In genomic region chr13:52849394-52849801, GRCm38 (mm10) we compare ENCODE assay signal across 11 mouse cellular contexts.
DNase-seq lines count a peak whose midpoint lies in the region; ATAC-seq lines count a peak whose summit lies in the region.
"Had no signal": no experiment of that assay in that cellular context is flagged by ENCODE, and none has a peak within 500 bp of the region (broad histone marks: within the 10 kb centered on the region; RNA-seq: fewer than 3 reads in every experiment).

No protein-coding gene starts in this region.

- no peaks in the 10 kb centered on the region for H3K9me3 ChIP-seq in hindbrain, embryonic 10.5 days
- H3K9me3 ChIP-seq in hindbrain, embryonic 11.5 days (ENCODE audit: control insufficient read depth, low read length): no peaks in the 10 kb centered on the region
- H3K9me3 ChIP-seq in forebrain, embryonic 15.5 days: no peaks in the 10 kb centered on the region
- H3K9me3 ChIP-seq in kidney, embryonic 15.5 days (replicated peaks): no peaks in the 10 kb centered on the region
- H3K9me3 ChIP-seq: intestine, embryonic 15.5 days; lung, embryonic 15.5 days had no signal

- no peaks in the 10 kb centered on the region for H3K27me3 ChIP-seq in hindbrain, embryonic 10.5 days (ENCODE audit: insufficient read depth, poor library complexity, severe bottlenecking)
- no peaks in the 10 kb centered on the region for H3K27me3 ChIP-seq in hindbrain, embryonic 11.5 days (ENCODE audit: control insufficient read depth, insufficient read depth, low read length)
- no peaks in the 10 kb centered on the region for H3K27me3 ChIP-seq in forebrain, embryonic 15.5 days
- no peaks in the 10 kb centered on the region for H3K27me3 ChIP-seq in splenic B cell, adult 2 months (ENCODE audit: control insufficient read depth, insufficient read depth, low read length, poor library complexity, severe bottlenecking)
- no peaks in the 10 kb centered on the region for H3K27me3 ChIP-seq in kidney, embryonic 15.5 days
- H3K27me3 ChIP-seq: intestine, embryonic 15.5 days; lung, embryonic 15.5 days had no signal

- H3K27ac ChIP-seq in hindbrain, embryonic 10.5 days: peak overlapping the region; percentile 50; the same call in 1 of the 2 replicates
- no peak overlapping the region for H3K27ac ChIP-seq in hindbrain, embryonic 11.5 days (ENCODE audit: low read depth, low read length)
- H3K27ac ChIP-seq in forebrain, embryonic 15.5 days (replicated peaks): no peak overlapping the region
- H3K27ac ChIP-seq in kidney, embryonic 15.5 days: no peak overlapping the region
- H3K27ac ChIP-seq: intestine, embryonic 15.5 days; lung, embryonic 15.5 days had no signal

- no peak overlapping the region for H3K4me3 ChIP-seq in hindbrain, embryonic 10.5 days
- no peak overlapping the region for H3K4me3 ChIP-seq in hindbrain, embryonic 11.5 days (ENCODE audit: low read depth, low read length)
- H3K4me3 ChIP-seq in forebrain, embryonic 15.5 days: no peak overlapping the region
- H3K4me3 ChIP-seq in kidney, embryonic 15.5 days (replicated peaks): no peak overlapping the region
- H3K4me3 ChIP-seq: intestine, embryonic 15.5 days; lung, embryonic 15.5 days had no signal

- H3K4me2 ChIP-seq in hindbrain, embryonic 11.5 days (replicated peaks; ENCODE audit: low read depth, low read length): no peak overlapping the region
- H3K4me2 ChIP-seq in forebrain, embryonic 15.5 days (replicated peaks): no peak overlapping the region
- H3K4me2 ChIP-seq in kidney, embryonic 15.5 days: no peak overlapping the region
- H3K4me2 ChIP-seq: heart, embryonic 11.5 days; intestine, embryonic 15.5 days; lung, embryonic 15.5 days had no signal

- ATAC-seq in hindbrain, embryonic 11.5 days (ENCODE audit: low FRiP score): no peak
- ATAC-seq in cerebellum, adult (ENCODE audit: insufficient number of reproducible peaks, low FRiP score, low TSS enrichment): peak; percentile 60
- peak; percentile 46 for ATAC-seq in forebrain, embryonic 15.5 days (replicated peaks)
- no peak for ATAC-seq in kidney, embryonic 15.5 days (replicated peaks; ENCODE audit: low FRiP score)

- WGBS in hindbrain, embryonic 10.5 days: 85% methylated on average over 9 of the region's 9 CpGs
- WGBS in hindbrain, embryonic 11.5 days: 80% methylated on average over 9 of the region's 9 CpGs
- WGBS in forebrain, embryonic 15.5 days: 57% methylated on average over 9 of the region's 9 CpGs
- WGBS in kidney, embryonic 15.5 days: 85% methylated on average over 9 of the region's 9 CpGs

- peaks cover 31% of the 10 kb centered on the region for H3K4me1 ChIP-seq in hindbrain, embryonic 10.5 days (replicated peaks)
- no peaks in the 10 kb centered on the region for H3K4me1 ChIP-seq in hindbrain, embryonic 11.5 days (replicated peaks; ENCODE audit: control insufficient read depth, insufficient read depth, low read length)
- H3K4me1 ChIP-seq in forebrain, embryonic 15.5 days: peaks cover 13% of the 10 kb centered on the region
- no peaks in the 10 kb centered on the region for H3K4me1 ChIP-seq in kidney, embryonic 15.5 days

- H3K36me3 ChIP-seq in hindbrain, embryonic 10.5 days: no peaks in the 10 kb centered on the region
- no peaks in the 10 kb centered on the region for H3K36me3 ChIP-seq in hindbrain, embryonic 11.5 days (ENCODE audit: control insufficient read depth, insufficient read depth, low read length)
- H3K36me3 ChIP-seq in forebrain, embryonic 15.5 days: no peaks in the 10 kb centered on the region
- H3K36me3 ChIP-seq in splenic B cell, adult 2 months (ENCODE audit: control insufficient read depth, insufficient read depth, low read length, poor library complexity, severe bottlenecking): no peaks in the 10 kb centered on the region
- no peaks in the 10 kb centered on the region for H3K36me3 ChIP-seq in kidney, embryonic 15.5 days
- H3K36me3 ChIP-seq: intestine, embryonic 15.5 days; lung, embryonic 15.5 days had no signal

- H3K9ac ChIP-seq in hindbrain, embryonic 11.5 days (ENCODE audit: low read depth, low read length): no peak overlapping the region
- H3K9ac ChIP-seq in forebrain, embryonic 15.5 days (replicated peaks): no peak overlapping the region
- H3K9ac ChIP-seq in kidney, embryonic 15.5 days: no peak overlapping the region
- H3K9ac ChIP-seq: intestine, embryonic 15.5 days; lung, embryonic 15.5 days had no signal

- DNase-seq in hindbrain, embryonic 10.5 days (ENCODE audit: low spot score): no peak
- no peak for DNase-seq in hindbrain, embryonic 11.5 days (ENCODE audit: low spot score)
- peak; percentile 9 for DNase-seq in splenic B cell, adult 2 months (ENCODE audit: low read depth, low spot score)
- DNase-seq in adrenal gland, postnatal 25 days: no peak
- no peak for DNase-seq in embryo, embryonic 11 days

Comparison
In these comparisons a context has a peak if more than half of its experiments do, and no peak if none do; other contexts are left out.
1. ATAC-seq: peak in cerebellum, adult (single experiment) and forebrain, embryonic 15.5 days (single experiment); none in hindbrain, embryonic 11.5 days (single experiment) and kidney, embryonic 15.5 days (single experiment).